Mouse (Mus musculus) bone marrow macrophage, adult 2 months (primary cell): Measurements from ENCODE around the gene Mtpn.

Experiments
- CTCF ChIP-seq: IDR thresholded peaks from 2 replicates; pipeline ENCODE4 v1.5.1; 2012; ENCODE audit warnings: low read depth, mild to moderate bottlenecking, low read length, moderate library complexity
- POLR2A ChIP-seq: IDR thresholded peaks from 2 replicates; pipeline ENCODE4 v1.6.1; 2012; ENCODE audit warnings: mild to moderate bottlenecking, low read depth, low read length, borderline replicate concordance

GRCm38 (mm10) chr6:35538757-35539303 lies 858 bp downstream of the Mtpn start:
- no peak; the same call in 1 of the 2 replicates for TF ChIP-seq CTCF
- TF ChIP-seq POLR2A: no peak
